ENCODE assay signal across 8 mouse cellular contexts in the genomic region with DNA sequence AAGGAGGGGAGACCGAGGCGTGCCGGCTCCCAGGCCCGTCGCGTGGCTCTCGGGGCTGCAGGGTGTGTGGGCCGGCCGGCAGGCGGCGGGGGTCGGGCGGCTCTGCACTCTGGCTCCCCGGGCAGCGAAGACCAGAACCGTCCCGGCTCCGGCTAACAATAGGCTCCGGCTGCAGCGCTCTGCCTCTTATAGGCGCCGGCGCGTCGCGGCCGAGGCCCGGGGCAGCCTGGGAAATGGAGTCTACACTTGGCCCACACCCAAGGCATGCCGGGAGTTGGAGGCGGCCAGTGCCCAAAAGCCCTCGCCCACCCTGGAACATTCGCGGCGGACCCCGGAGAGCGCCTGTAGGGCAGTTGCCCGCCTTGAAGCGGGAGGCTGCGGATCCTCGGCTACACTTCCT. TPM values are rescaled to one million over a fixed set of nuclear protein-coding genes. Genes with fewer than 3 reads are reported as not detected.
A peak's percentile ranks its signal among the peaks of the same experiment; 100 is the strongest.
DNase-seq lines count a peak whose midpoint lies in the region; ATAC-seq and TF ChIP-seq lines count a peak whose summit lies in the region.

Gene Csrnp2, minus strand, starts transcription at position 387 of the 400 bp plus-strand sequence.

- H3K9ac ChIP-seq in forebrain, embryonic 11.5 days (ENCODE audit: low read length) = peak within 1 kb of the TSS; percentile 90
- H3K9ac ChIP-seq in heart, postnatal 0 days (replicated peaks; ENCODE audit: low read depth, low read length) = peak within 1 kb of the TSS; percentile 73
- H3K9ac ChIP-seq in liver, embryonic 16.5 days (ENCODE audit: low read depth, low read length) = peak within 1 kb of the TSS; percentile 81
- H3K9ac ChIP-seq in neural tube, embryonic 13.5 days = peak within 1 kb of the TSS; percentile 98

- TF ChIP-seq CTCF in heart, postnatal 0 days (IDR thresholded peaks at IDR 0.05; ENCODE audit: low read depth) = peak; percentile 4; the same call in 1 of the 2 replicates
- peak; percentile 3; the same call in 1 of the 2 replicates for TF ChIP-seq CTCF in testis, adult 2 months (IDR thresholded peaks at IDR 0.05; ENCODE audit: control insufficient read depth, insufficient read depth, insufficient replicate concordance, low read depth, low read length)

- peak; percentile 98 for TF ChIP-seq POLR2A in testis, adult 2 months (IDR thresholded peaks at IDR 0.05; ENCODE audit: control insufficient read depth, low read depth, low read length)

- no peaks in the 10 kb centered on the region for H3K9me3 ChIP-seq in forebrain, embryonic 11.5 days (ENCODE audit: control insufficient read depth, low read length)
- no peaks in the 10 kb centered on the region for H3K9me3 ChIP-seq in heart, postnatal 0 days (replicated peaks; ENCODE audit: control insufficient read depth, low read length)
- no peaks in the 10 kb centered on the region for H3K9me3 ChIP-seq in liver, embryonic 16.5 days (replicated peaks; ENCODE audit: control insufficient read depth, low read length)
- no peaks in the 10 kb centered on the region for H3K9me3 ChIP-seq in neural tube, embryonic 13.5 days

- DNase-seq in CD8-positive naive resting alpha-beta T cell, adult 2 months (ENCODE audit: low read depth in 2 of 2, low spot score in 2 of 2) = peak; percentile 73 to 75
- peak; percentile 77 for DNase-seq in c-Kit-positive CD71-negative TER-119-negative erythroid progenitor cells, embryonic 14.5 days (ENCODE audit: low read depth)
- DNase-seq in forebrain, embryonic 11.5 days (ENCODE audit: low spot score) = peak; percentile 99
- DNase-seq in heart, postnatal 0 days (ENCODE audit: low spot score) = peak; percentile 93
- peak; percentile 95 to 97 for DNase-seq in kidney, postnatal 4 days

- no peaks in the 10 kb centered on the region for H3K27me3 ChIP-seq in forebrain, embryonic 11.5 days (ENCODE audit: control insufficient read depth, insufficient read depth, low read length)
- no peaks in the 10 kb centered on the region for H3K27me3 ChIP-seq in heart, postnatal 0 days (ENCODE audit: control insufficient read depth, insufficient read depth, low read length)
- H3K27me3 ChIP-seq in liver, embryonic 16.5 days (ENCODE audit: control insufficient read depth, insufficient read depth, low read depth, low read length) = peaks cover 9% of the 10 kb centered on the region
- H3K27me3 ChIP-seq in neural tube, embryonic 13.5 days = no peaks in the 10 kb centered on the region
- no peaks in the 10 kb centered on the region for H3K27me3 ChIP-seq in testis, adult 2 months (ENCODE audit: control insufficient read depth, insufficient read depth, low read length)

- no peaks in the 10 kb centered on the region for H3K36me3 ChIP-seq in forebrain, embryonic 11.5 days (ENCODE audit: control insufficient read depth, insufficient read depth, low read length)
- no peaks in the 10 kb centered on the region for H3K36me3 ChIP-seq in heart, postnatal 0 days (replicated peaks; ENCODE audit: control insufficient read depth, insufficient read depth, low read length)
- H3K36me3 ChIP-seq in liver, embryonic 16.5 days (ENCODE audit: control insufficient read depth, insufficient read depth) = no peaks in the 10 kb centered on the region
- H3K36me3 ChIP-seq in neural tube, embryonic 13.5 days = no peaks in the 10 kb centered on the region
- no peaks in the 10 kb centered on the region for H3K36me3 ChIP-seq in testis, adult 2 months (ENCODE audit: control insufficient read depth, insufficient read depth, low read length)

- ATAC-seq in forebrain, embryonic 11.5 days (replicated peaks; ENCODE audit: low FRiP score) = peak; percentile 99
- peak; percentile 96 for ATAC-seq in heart, postnatal 0 days (ENCODE audit: insufficient read depth, low read depth)
- ATAC-seq in liver, embryonic 16.5 days (ENCODE audit: low read depth) = peak; percentile 94
- peak; percentile 99 for ATAC-seq in neural tube, embryonic 13.5 days (ENCODE audit: low read depth)

- H3K4me2 ChIP-seq in forebrain, embryonic 11.5 days (ENCODE audit: low read depth, low read length, severe bottlenecking) = peak within 1 kb of the TSS; percentile 65
- peak within 1 kb of the TSS; percentile 92 for H3K4me2 ChIP-seq in heart, postnatal 0 days (ENCODE audit: low read depth, low read length)
- peak within 1 kb of the TSS; percentile 99 for H3K4me2 ChIP-seq in liver, embryonic 16.5 days (ENCODE audit: low read depth, low read length)
- H3K4me2 ChIP-seq in neural tube, embryonic 13.5 days = peak within 1 kb of the TSS; percentile 87

- under 1% methylated on average over 39 of the region's 40 CpGs for WGBS in forebrain, embryonic 11.5 days
- under 1% methylated on average over 37 of the region's 40 CpGs for WGBS in heart, postnatal 0 days
- WGBS in liver, embryonic 16.5 days (ENCODE audit: insufficient replicate concordance) = under 1% methylated on average over 35 of the region's 40 CpGs
- under 1% methylated on average over 36 of the region's 40 CpGs for WGBS in neural tube, embryonic 13.5 days

- peaks cover 10% of the 10 kb centered on the region for H3K4me1 ChIP-seq in forebrain, embryonic 11.5 days (replicated peaks; ENCODE audit: control insufficient read depth, insufficient read depth, low read length)
- peaks cover 21% of the 10 kb centered on the region; the same call in 1 of the 2 replicates for H3K4me1 ChIP-seq in heart, postnatal 0 days (ENCODE audit: control insufficient read depth, insufficient read depth)
- H3K4me1 ChIP-seq in liver, embryonic 16.5 days (ENCODE audit: control insufficient read depth, low read depth, low read length) = peaks cover 4% of the 10 kb centered on the region
- H3K4me1 ChIP-seq in neural tube, embryonic 13.5 days (replicated peaks) = peaks cover 42% of the 10 kb centered on the region
- H3K4me1 ChIP-seq in testis, adult 2 months (ENCODE audit: control insufficient read depth, insufficient read depth, low read length) = peaks cover 6% of the 10 kb centered on the region

- H3K4me3 ChIP-seq in forebrain, embryonic 11.5 days (ENCODE audit: low read depth, low read length) = peak within 1 kb of the TSS; percentile 76
- peak within 1 kb of the TSS; percentile 75 for H3K4me3 ChIP-seq in heart, postnatal 0 days (ENCODE audit: low read depth, low read length)
- H3K4me3 ChIP-seq in liver, embryonic 16.5 days (ENCODE audit: low read depth, low read length) = peak within 1 kb of the TSS; percentile 74
- H3K4me3 ChIP-seq in neural tube, embryonic 13.5 days = peak within 1 kb of the TSS; percentile 83
- H3K4me3 ChIP-seq in testis, adult 2 months (ENCODE audit: control insufficient read depth, low read depth, low read length) = peak within 1 kb of the TSS; percentile 91

- TF ChIP-seq EP300 in heart, postnatal 0 days (IDR thresholded peaks at IDR 0.05; ENCODE audit: low read depth) = peak; percentile 43; the same call in 1 of the 2 replicates

- peak within 1 kb of the TSS; percentile 89 for H3K27ac ChIP-seq in forebrain, embryonic 11.5 days (ENCODE audit: low read depth, low read length)
- peak within 1 kb of the TSS; percentile 79 for H3K27ac ChIP-seq in heart, postnatal 0 days (ENCODE audit: low read depth)
- no peak within 1 kb of the TSS for H3K27ac ChIP-seq in liver, embryonic 16.5 days (ENCODE audit: low read length)
- H3K27ac ChIP-seq in neural tube, embryonic 13.5 days (replicated peaks) = peak within 1 kb of the TSS; percentile 98
- peak within 1 kb of the TSS; percentile 59 for H3K27ac ChIP-seq in testis, adult 2 months (ENCODE audit: control insufficient read depth, insufficient read depth, low read depth, low read length)

RNA-seq across cellular contexts. Expression of gene Csrnp2, which starts in this region (rescaled TPM):
- 26.3 and 26.4 TPM in 2 replicates for polyA plus RNA-seq in forebrain, embryonic 11.5 days (2014; fragmentation: Nextera tagmentation; extraction: Ambion mirVana)
- 5.1 and 6.0 TPM in 2 replicates for total RNA-seq in heart, postnatal 0 days (2014; rRNA removed; ENCODE audit: low replicate concordance)
- polyA plus RNA-seq in heart, postnatal 0 days (2015; fragmentation: Nextera tagmentation; extraction: Ambion mirVana) = 4.6 and 5.0 TPM in 2 replicates
- polyA plus RNA-seq in liver, embryonic 16.5 days (2015; fragmentation: Nextera tagmentation; extraction: Ambion mirVana) = 0.84 and 0.98 TPM in 2 replicates
- polyA plus RNA-seq in neural tube, embryonic 13.5 days (2015; fragmentation: Nextera tagmentation; extraction: Ambion mirVana) = 39.1 and 43.8 TPM in 2 replicates
- 12.2 and 12.5 TPM in 2 replicates for polyA plus RNA-seq in testis, adult 2 months (2012; rRNA removed)

Comparison
In these comparisons a context has a peak if more than half of its experiments do, and no peak if none do; other contexts are left out.
1. Peak in ATAC-seq, H3K4me3 ChIP-seq, H3K9ac ChIP-seq and H3K4me2 ChIP-seq in liver, embryonic 16.5 days; RNA of the gene not detected or under 1 TPM.